Comparison of ENCODE assay signal across 14 mouse cellular contexts in the genomic region with DNA sequence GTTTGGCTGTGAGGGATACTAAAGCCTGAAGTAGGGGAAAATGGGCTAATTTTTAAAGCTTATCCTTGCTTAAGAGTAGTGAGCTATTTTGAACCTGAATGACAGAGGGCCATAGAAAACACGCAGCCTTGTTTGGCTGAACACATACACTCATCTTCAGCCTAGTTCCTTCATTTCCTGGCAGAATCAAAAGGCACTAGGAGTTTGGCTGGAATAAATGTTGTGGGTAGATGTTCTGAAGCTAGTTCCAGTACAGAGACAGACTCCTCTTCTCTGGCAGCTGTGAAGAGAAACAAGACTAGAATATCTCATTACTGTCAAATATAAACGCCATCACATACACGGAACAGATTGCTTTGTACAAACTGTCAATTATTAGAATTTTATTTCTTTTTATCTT.
A peak's percentile ranks its signal among the peaks of the same experiment; 100 is the strongest.
DNase-seq lines count a peak whose midpoint lies in the region; TF ChIP-seq lines count a peak whose summit lies in the region.
"Had no signal": no experiment of that assay in that cellular context is flagged by ENCODE, and none has a peak within 500 bp of the region (broad histone marks: within the 10 kb centered on the region; RNA-seq: fewer than 3 reads in every experiment).

No protein-coding gene starts in this region.

- intact Hi-C loops in left cerebral cortex, postnatal 25 days (cut with DNase I) = loop anchor here (1.0 to 5.0 kb wide), 3 partner anchors 168 to 423 kb away; no protein-coding TSS in a partner anchor

- DNase-seq in layer of hippocampus, adult 11-12 months (ENCODE audit: low spot score) = peak; percentile 46
- no peak for DNase-seq in layer of hippocampus, postnatal 25 days (ENCODE audit: extremely low spot score in 1 of 2, low spot score in 1 of 2)
- peak; percentile 61 for DNase-seq in brain, embryonic 14.5 days (ENCODE audit: low read depth)
- DNase-seq in layer of hippocampus, adult 9-10 months (ENCODE audit: low spot score) = peak; percentile 52
- peak; percentile 32 to 87 for DNase-seq in left cerebral cortex, postnatal 25 days (ENCODE audit: low spot score in 2 of 2)
- no peak for DNase-seq in kidney, postnatal 10 days
- DNase-seq in cerebellum, adult 9-10 months = no peak
- DNase-seq: adrenal gland, adult 2 months; cerebellum, postnatal 25 days; liver, embryonic 13.5 days; lung, embryonic 14.5 days; lung, postnatal 36 days; right cerebral cortex, postnatal 4 days; thymus, postnatal 14 days had no signal

- no peak for TF ChIP-seq POLR2A in brain, embryonic 14.5 days (IDR thresholded peaks at IDR 0.05; ENCODE audit: borderline replicate concordance, extremely low read depth, insufficient read depth, insufficient read length, poor library complexity, severe bottlenecking)

- TF ChIP-seq CTCF in brain, embryonic 14.5 days (IDR thresholded peaks at IDR 0.05; ENCODE audit: borderline replicate concordance, extremely low read depth, insufficient read depth, insufficient read length) = no peak

Comparison
In these comparisons a context has a peak if more than half of its experiments do, and no peak if none do; other contexts are left out.
1. DNase-seq: peak in layer of hippocampus, adult 11-12 months (single experiment), brain, embryonic 14.5 days (single experiment), layer of hippocampus, adult 9-10 months (single experiment) and left cerebral cortex, postnatal 25 days (2 of 2); none in layer of hippocampus, postnatal 25 days (0 of 2), kidney, postnatal 10 days (single experiment) and cerebellum, adult 9-10 months (single experiment).